Mouse (Mus musculus): ENCODE data around the gene Eml1. TPM values are rescaled to one million over a fixed set of nuclear protein-coding genes. Genes with fewer than 3 reads are reported as not detected.

Eml1 gene
- polyA plus RNA-seq, 1 experiment = 9.5 TPM

- Histone ChIP-seq H3K4me3 (ENCODE audit: low read depth, low read length) (no peak overlapping the region), H3K36me3 (ENCODE audit: control insufficient read depth, insufficient read depth, low read length, poor library complexity, severe bottlenecking) (no peaks in the 10 kb centered on the region), H3K9me3 (replicated peaks; ENCODE audit: control insufficient read depth, insufficient read depth, low read length, poor library complexity, severe bottlenecking) (no peaks in the 10 kb centered on the region), H3K4me1 (ENCODE audit: control insufficient read depth, insufficient read depth, low read length) (no peaks in the 10 kb centered on the region), H3K27me3 (ENCODE audit: control insufficient read depth, insufficient read depth, low read length, poor library complexity, severe bottlenecking) (no peaks in the 10 kb centered on the region), H3K9ac (ENCODE audit: low read depth, poor library complexity, severe bottlenecking) (no peak overlapping the region), H3K27ac (ENCODE audit: insufficient read depth, low read length) (no peak overlapping the region)
- no peak for TF ChIP-seq POLR2A (IDR thresholded peaks at IDR 0.05; ENCODE audit: insufficient read depth, low read length)
These were observed 108.0 kb downstream of the Eml1 start for GRCm38 (mm10) chr12:108478714-108479113.

GRCm38 (mm10) chr12:108480704-108481365 is 110.1 kb downstream of the Eml1 start:
- Histone ChIP-seq H3K36me3 (ENCODE audit: control insufficient read depth, insufficient read depth, low read length, poor library complexity, severe bottlenecking) (no peaks in the 10 kb centered on the region), H3K4me3 (ENCODE audit: low read depth, low read length) (no peak overlapping the region), H3K9ac (ENCODE audit: low read depth, poor library complexity, severe bottlenecking) (no peak overlapping the region), H3K9me3 (replicated peaks; ENCODE audit: control insufficient read depth, insufficient read depth, low read length, poor library complexity, severe bottlenecking) (no peaks in the 10 kb centered on the region), H3K27me3 (ENCODE audit: control insufficient read depth, insufficient read depth, low read length, poor library complexity, severe bottlenecking) (no peaks in the 10 kb centered on the region), H3K4me1 (ENCODE audit: control insufficient read depth, insufficient read depth, low read length) (no peaks in the 10 kb centered on the region), H3K27ac (ENCODE audit: insufficient read depth, low read length) (no peak overlapping the region)
- TF ChIP-seq CTCF (IDR thresholded peaks at IDR 0.05; ENCODE audit: low read depth, low read length) (no peak), EP300 (IDR thresholded peaks at IDR 0.05; ENCODE audit: insufficient read depth, low read depth, low read length) (no peak), POLR2A (IDR thresholded peaks at IDR 0.05; ENCODE audit: insufficient read depth, low read length) (no peak)

DNA sequence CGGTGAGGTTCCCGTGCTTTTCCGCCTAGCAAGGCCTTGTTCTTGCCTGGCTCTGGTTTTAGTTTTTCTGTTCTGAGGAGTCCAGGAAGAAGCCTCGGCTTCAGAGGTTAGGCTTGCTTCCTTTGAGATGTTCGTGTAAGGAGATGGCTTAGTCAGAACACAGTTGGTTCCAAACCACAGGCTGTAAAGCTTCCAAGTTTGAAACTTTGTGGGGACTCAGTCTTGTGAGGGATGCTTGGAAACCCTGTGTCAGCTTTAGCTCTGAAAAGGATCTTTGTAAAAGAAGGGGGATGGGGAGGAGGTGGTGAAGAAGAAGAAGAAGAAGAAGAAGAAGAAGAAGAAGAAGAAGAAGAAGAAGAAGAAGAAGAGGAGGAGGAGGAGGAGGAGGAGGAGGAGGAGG is 118.3 kb downstream of the Eml1 start:
- Histone ChIP-seq H3K9me3 (replicated peaks; ENCODE audit: control insufficient read depth, insufficient read depth, low read length, poor library complexity, severe bottlenecking) (no peaks in the 10 kb centered on the region), H3K36me3 (ENCODE audit: control insufficient read depth, insufficient read depth, low read length, poor library complexity, severe bottlenecking) (no peaks in the 10 kb centered on the region), H3K27ac (ENCODE audit: insufficient read depth, low read length) (no peak overlapping the region), H3K4me3 (ENCODE audit: low read depth, low read length) (no peak overlapping the region), H3K27me3 (ENCODE audit: control insufficient read depth, insufficient read depth, low read length, poor library complexity, severe bottlenecking) (no peaks in the 10 kb centered on the region; the same call in 1 of the 2 replicates), H3K4me1 (ENCODE audit: control insufficient read depth, insufficient read depth, low read length) (no peaks in the 10 kb centered on the region), H3K9ac (ENCODE audit: low read depth, poor library complexity, severe bottlenecking) (no peak overlapping the region)
- no peak for TF ChIP-seq POLR2A (IDR thresholded peaks at IDR 0.05; ENCODE audit: insufficient read depth, low read length)
- no peak for TF ChIP-seq EP300 (IDR thresholded peaks at IDR 0.05; ENCODE audit: insufficient read depth, low read depth, low read length)
- TF ChIP-seq CTCF (IDR thresholded peaks at IDR 0.05; ENCODE audit: low read depth, low read length) = no peak

- Histone ChIP-seq H3K4me3 (ENCODE audit: low read depth, low read length) (no peak overlapping the region), H3K27ac (ENCODE audit: insufficient read depth, low read length) (no peak overlapping the region), H3K27me3 (ENCODE audit: control insufficient read depth, insufficient read depth, low read length, poor library complexity, severe bottlenecking) (no peaks in the 10 kb centered on the region; the same call in 1 of the 2 replicates), H3K9ac (ENCODE audit: low read depth, poor library complexity, severe bottlenecking) (no peak overlapping the region), H3K9me3 (replicated peaks; ENCODE audit: control insufficient read depth, insufficient read depth, low read length, poor library complexity, severe bottlenecking) (no peaks in the 10 kb centered on the region), H3K36me3 (ENCODE audit: control insufficient read depth, insufficient read depth, low read length, poor library complexity, severe bottlenecking) (no peaks in the 10 kb centered on the region), H3K4me1 (ENCODE audit: control insufficient read depth, insufficient read depth, low read length) (no peaks in the 10 kb centered on the region)
- TF ChIP-seq CTCF (IDR thresholded peaks at IDR 0.05; ENCODE audit: low read depth, low read length) (no peak), POLR2A (IDR thresholded peaks at IDR 0.05; ENCODE audit: insufficient read depth, low read length) (no peak), EP300 (IDR thresholded peaks at IDR 0.05; ENCODE audit: insufficient read depth, low read depth, low read length) (no peak)
These were observed 119.0 kb downstream of the Eml1 start for GRCm38 (mm10) chr12:108489741-108490140.

DNA sequence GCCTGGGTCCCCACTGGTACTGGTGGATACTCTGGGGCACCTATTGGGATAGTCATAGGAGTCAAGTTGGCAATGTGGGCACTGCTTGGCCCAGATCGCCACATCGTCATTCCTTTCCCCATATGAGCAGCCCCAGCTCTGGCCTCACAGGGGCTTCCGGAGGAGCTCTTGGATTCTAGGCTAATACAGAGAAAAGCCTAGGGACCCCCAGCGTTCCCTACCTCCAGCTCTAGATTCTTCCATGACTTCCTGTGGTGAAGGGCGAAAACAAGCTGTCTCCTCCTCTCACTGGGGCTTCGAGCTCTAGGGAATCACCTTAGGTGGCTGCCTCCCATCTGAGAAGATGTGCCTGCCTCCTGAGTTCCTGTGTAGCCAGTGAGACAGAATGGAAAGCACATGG is 119.6 kb downstream of the Eml1 start:
- Histone ChIP-seq H3K27ac (ENCODE audit: insufficient read depth, low read length) (no peak overlapping the region), H3K4me1 (ENCODE audit: control insufficient read depth, insufficient read depth, low read length) (no peaks in the 10 kb centered on the region)
- TF ChIP-seq POLR2A (IDR thresholded peaks at IDR 0.05; ENCODE audit: insufficient read depth, low read length) (no peak), EP300 (IDR thresholded peaks at IDR 0.05; ENCODE audit: insufficient read depth, low read depth, low read length) (no peak), CTCF (IDR thresholded peaks at IDR 0.05; ENCODE audit: low read depth, low read length) (no peak)

GRCm38 (mm10) chr12:108490954-108491353 is 120.2 kb downstream of the Eml1 start:
- Histone ChIP-seq H3K4me3 (ENCODE audit: low read depth, low read length) (no peak overlapping the region), H3K4me1 (ENCODE audit: control insufficient read depth, insufficient read depth, low read length) (no peaks in the 10 kb centered on the region), H3K9me3 (replicated peaks; ENCODE audit: control insufficient read depth, insufficient read depth, low read length, poor library complexity, severe bottlenecking) (no peaks in the 10 kb centered on the region), H3K27me3 (ENCODE audit: control insufficient read depth, insufficient read depth, low read length, poor library complexity, severe bottlenecking) (no peaks in the 10 kb centered on the region; the same call in 1 of the 2 replicates), H3K27ac (ENCODE audit: insufficient read depth, low read length) (no peak overlapping the region), H3K36me3 (ENCODE audit: control insufficient read depth, insufficient read depth, low read length, poor library complexity, severe bottlenecking) (no peaks in the 10 kb centered on the region), H3K9ac (ENCODE audit: low read depth, poor library complexity, severe bottlenecking) (no peak overlapping the region)
- TF ChIP-seq EP300 (IDR thresholded peaks at IDR 0.05; ENCODE audit: insufficient read depth, low read depth, low read length) (no peak), CTCF (IDR thresholded peaks at IDR 0.05; ENCODE audit: low read depth, low read length) (peak; percentile 29)

More for the DNA sequence above, 119.6 kb downstream of the Eml1 start:
- H3K4me3 ChIP-seq (ENCODE audit: low read depth, low read length) = no peak overlapping the region
- H3K27me3 ChIP-seq (ENCODE audit: control insufficient read depth, insufficient read depth, low read length, poor library complexity, severe bottlenecking) = no peaks in the 10 kb centered on the region; the same call in 1 of the 2 replicates
- H3K9me3 ChIP-seq (replicated peaks; ENCODE audit: control insufficient read depth, insufficient read depth, low read length, poor library complexity, severe bottlenecking) = no peaks in the 10 kb centered on the region
- no peaks in the 10 kb centered on the region for H3K36me3 ChIP-seq (ENCODE audit: control insufficient read depth, insufficient read depth, low read length, poor library complexity, severe bottlenecking)
- H3K9ac ChIP-seq (ENCODE audit: low read depth, poor library complexity, severe bottlenecking) = no peak overlapping the region

All from ES-Bruce4 (cell line).